Mouse (Mus musculus) cerebellum, postnatal 25 days (tissue): ENCODE measurements around the gene Cyp11a1.

Experiments
- DNase-seq, 2 experiments: peaks; one replicate each; pipeline ENCODE4 v3.0.0; 2021; ENCODE audit warnings: mixed read lengths in 2 of 2

Cyp11a1 gene

DNA sequence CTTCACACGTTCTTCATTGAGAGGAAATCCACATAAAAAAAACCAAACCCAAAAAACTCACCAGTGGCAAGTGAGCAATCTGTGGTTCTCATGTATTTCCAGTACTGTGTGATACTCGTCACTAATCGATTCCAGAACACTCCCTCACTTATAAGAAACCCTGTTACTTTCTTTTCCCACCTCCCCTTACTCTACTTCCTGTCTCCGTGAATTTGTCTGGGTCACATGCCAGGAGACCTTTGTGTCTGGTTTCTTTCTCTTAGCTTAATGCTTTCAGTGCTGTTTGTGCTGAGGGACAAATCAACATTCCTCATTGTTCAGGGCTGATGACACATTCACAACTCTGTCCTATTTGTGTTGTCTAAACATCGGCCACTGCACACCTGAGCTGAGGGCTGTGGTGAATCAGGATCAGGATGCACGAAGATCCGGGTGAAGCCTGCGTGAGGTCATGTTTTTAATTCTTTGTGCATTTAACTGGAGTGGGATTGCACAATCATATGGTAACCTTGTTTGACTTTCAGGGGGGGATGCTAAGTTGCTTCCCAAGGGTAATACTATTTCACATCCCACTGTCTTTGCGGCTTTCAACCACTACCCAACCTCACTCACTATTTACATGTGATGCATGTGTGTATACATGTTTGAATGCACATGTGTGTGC, 33.3 kb upstream of the Cyp11a1 start:
- no peak for DNase-seq

GRCm38 (mm10) chr9:57973440-57974066, 32.7 kb upstream of the Cyp11a1 start:
- DNase-seq, result no peak

DNA sequence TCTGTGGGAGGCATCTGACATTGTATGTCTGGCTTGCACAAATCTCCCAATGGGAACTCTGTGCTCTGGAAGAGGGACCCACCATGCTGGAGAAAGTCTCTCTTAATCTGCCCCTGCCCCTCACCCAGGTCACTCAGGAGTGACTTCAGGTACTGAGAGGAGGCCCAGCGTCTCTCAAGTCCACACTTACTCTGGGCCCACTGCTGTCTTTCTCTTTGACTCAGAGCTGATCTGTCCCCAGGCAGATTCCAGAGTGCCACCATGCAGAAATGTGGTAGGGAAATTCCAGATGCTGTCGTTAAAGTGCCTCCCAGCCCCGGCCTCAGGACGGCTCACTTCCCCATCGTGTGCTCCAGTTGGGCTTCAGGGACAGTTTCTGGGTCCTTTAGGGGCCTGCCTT, 32.0 kb upstream of the Cyp11a1 start:
- DNase-seq, result no peak

GRCm38 (mm10) chr9:57975200-57975821, 30.9 kb upstream of the Cyp11a1 start:
- no peak for DNase-seq

DNA sequence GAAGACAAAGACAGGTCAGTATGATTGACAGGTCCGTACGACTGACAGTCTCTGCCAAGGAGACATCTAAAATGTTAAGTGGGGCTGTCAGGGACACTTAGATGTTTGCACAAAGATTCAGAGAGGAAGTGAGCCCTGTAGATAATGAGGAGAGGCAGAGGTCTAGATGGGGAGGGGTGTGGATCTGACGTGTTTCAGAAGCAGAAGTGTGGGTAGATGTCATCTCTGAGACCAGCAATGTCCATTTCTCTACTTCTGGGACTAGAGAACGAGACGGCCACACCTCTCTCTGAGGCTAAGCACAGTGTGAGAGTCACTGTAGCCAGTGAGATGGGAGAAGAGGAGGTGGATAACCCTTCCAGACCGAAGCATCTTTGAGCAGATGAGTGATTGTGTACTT, 28.2 kb upstream of the Cyp11a1 start:
- no peak for DNase-seq

DNA sequence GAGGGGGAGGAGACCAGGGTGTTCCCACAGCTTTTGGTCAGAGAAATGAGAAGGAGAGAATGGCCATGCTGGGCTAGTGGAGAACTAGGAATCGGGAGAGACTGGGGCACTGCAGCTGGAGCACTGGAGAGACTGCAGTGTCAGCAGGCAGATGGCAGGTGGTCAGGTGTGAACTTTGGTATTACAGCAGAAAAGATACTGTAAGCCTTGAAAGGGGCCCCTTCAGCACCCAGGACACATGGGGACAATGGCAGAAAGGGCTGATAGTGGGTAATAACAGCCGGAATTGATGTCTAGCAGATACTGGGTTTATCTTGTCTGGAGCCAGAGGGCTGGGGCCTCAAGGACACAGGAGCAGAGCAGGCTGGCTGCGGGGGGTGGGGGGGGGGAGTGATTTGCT, 27.4 kb upstream of the Cyp11a1 start:
- DNase-seq, result no peak

GRCm38 (mm10) chr9:57980570-57980969, 25.6 kb upstream of the Cyp11a1 start:
- DNase-seq, result no peak

DNA sequence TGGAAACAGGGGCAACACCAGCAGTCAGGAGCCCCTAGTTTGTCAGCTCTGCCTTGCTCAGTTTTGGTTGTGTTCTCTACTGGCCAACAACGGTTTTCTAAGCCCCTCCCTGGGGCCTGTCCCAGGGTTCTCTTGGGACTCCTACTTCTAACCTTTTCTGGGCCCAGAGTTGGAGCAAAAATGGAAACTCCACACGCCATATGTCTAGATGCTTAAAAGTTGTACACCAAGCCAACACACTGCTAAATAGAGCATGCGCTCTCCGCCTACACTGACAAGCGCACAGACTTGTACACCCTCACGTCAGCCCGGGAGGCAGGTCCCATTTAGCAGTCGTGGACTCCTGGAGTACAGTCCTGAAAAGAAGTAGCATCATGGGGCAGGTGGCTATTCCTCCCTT, 20.9 kb upstream of the Cyp11a1 start:
- no peak for DNase-seq

DNA sequence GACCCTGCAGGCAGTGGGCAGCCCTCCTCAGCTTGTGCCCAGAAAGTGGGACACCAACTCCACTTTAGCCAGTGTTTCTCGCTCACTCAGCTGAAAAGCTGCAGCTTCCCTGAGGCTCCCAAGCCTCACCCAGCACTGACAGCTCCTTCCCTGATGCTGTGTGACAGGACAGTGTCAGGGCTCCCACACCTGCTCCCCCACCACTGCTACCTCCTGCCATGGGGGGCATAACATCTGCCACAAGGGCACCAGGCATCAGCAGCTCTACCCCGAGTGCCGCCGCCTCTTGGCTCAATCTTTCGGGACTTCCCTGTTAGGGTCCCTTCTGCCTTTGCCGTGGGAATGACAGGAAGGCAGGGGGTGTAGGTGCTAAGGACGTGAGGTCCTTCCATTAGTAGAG, 19.9 kb upstream of the Cyp11a1 start:
- DNase-seq, result no peak

GRCm38 (mm10) chr9:57988098-57988497, 18.1 kb upstream of the Cyp11a1 start:
- DNase-seq, result no peak

DNA sequence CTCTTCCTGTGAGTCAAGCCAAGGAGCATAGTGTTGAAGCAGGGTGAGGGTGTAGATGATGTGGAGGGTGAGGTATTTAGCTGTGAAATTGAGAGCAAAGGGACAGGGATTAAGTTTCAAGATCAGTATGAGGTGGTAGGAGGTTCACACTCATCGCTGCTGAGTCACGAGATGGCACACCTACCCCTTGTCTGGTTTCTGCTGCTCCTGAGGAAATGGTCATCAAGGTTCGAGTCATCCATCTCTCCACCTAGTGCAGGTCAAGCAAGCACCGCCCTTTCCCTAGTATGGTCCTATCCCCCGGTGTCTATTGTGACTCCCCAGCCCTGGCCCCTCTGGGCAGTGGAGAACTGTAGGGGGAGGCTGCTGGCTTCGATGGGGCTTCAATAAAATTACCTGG, 16.9 kb upstream of the Cyp11a1 start:
- DNase-seq, result no peak

- peak; percentile 58 to 68 for DNase-seq
Measured at GRCm38 (mm10) chr9:57990438-57991110, 15.6 kb upstream of the Cyp11a1 start.

DNA sequence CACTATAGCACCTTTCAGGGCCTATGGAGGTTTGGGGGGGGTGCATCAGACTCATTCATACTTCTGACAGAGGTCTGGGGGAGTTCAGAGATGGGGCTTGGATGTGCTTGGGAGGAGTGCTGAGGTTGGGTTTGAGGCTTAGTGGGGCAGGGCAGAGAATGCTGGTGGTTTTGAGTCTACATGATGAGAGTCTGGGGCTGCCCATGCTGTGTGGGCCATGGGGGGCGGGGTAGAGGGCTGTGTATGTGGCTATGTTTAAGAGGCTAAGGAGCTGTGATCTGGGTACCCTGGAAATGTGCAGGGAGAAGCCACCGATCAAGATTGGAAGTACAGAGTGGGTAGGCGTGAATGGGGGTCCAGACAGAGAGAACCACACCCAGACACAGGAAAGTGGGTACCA, 14.2 kb upstream of the Cyp11a1 start:
- DNase-seq, result no peak

GRCm38 (mm10) chr9:57992781-57993591, 13.2 kb upstream of the Cyp11a1 start:
- no peak for DNase-seq

DNA sequence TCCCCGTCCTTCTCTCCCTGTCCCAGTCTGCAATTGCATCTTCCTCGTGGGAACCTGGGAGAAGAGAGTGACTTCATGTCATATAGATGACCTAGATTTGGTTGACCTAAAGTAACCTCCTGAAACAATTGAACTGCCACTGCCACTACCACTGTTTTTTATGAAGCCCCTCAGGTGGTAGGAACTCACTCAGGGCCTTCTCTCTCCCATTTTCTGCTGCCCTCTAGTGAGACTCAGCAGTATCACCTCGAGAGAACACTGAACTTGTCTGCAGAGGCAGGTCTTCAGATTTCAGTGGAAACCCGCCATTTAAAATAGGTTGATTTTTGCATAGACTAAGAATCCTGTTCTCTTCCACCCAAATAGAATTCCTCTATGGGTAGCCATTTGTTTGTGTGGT, 10.9 kb upstream of the Cyp11a1 start:
- DNase-seq, result peak; percentile 40 to 68

- DNase-seq, result no peak
Measured at GRCm38 (mm10) chr9:57997511-57998031, 8.6 kb upstream of the Cyp11a1 start.

GRCm38 (mm10) chr9:57998032-57998659, 8.1 kb upstream of the Cyp11a1 start:
- peak; percentile 83 to 86 for DNase-seq

- DNase-seq, result no peak
Measured at GRCm38 (mm10) chr9:57998685-57999084, 7.5 kb upstream of the Cyp11a1 start.

GRCm38 (mm10) chr9:57999676-58000075, 6.5 kb upstream of the Cyp11a1 start:
- DNase-seq, result peak in 1 of 2 experiments; percentile 62

DNA sequence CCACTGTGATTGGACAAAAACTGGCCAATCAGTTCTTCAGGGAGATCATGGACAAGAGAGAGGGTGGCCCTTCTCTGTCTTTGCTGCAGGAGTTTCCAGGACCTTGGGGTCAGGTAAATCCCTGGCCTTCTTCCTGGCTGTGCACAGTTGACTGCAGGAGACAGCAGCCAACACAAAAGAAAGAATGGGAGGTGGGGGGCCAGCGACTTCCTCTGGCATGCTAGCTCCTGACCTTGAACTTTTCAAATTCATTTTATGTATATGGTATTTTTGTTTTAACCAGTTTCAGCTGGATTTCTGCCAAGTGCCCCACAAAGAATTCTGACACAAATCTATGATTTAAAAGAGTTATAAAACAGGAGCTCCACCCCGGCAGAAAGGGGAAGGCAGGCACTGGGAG, 2.9 kb upstream of the Cyp11a1 start:
- no peak for DNase-seq

GRCm38 (mm10) chr9:58008336-58009014, 2.3 kb downstream of the Cyp11a1 start:
- DNase-seq, result no peak

DNA sequence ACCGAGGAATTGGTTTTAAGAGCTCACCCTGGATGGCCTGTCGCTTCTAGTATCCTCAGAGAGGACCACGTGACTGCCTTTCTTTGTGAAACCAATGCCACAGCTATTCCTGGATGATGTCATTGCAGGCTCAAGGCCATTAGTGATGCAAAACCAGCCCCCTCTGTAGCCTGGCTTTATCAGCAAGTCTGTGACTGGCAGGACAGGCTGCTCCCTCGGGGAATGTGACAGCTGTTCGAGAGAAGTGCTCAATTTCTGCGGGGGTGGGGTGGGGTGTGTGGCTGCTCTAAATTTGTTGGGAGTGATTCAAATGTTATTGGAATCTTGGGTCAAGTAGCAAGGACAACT, 2.8 kb downstream of the Cyp11a1 start:
- peak in 1 of 2 experiments; percentile 40 for DNase-seq
